Mouse (Mus musculus) erythroblast, embryonic 14.5 days (primary cell): ENCODE data around the gene Anks1b.

Experiments
- GATA1 ChIP-seq: IDR thresholded peaks from 2 replicates; pipeline ENCODE4 v1.6.1; 2012; ENCODE audit warnings: low read length, inconsistent platforms, mixed read lengths
- TAL1 ChIP-seq: IDR thresholded peaks from 3 replicates; pipeline ENCODE4 v1.6.1; 2012; ENCODE audit warnings: low read length, inconsistent platforms, mixed read lengths

GRCm38 (mm10) chr10:90116867-90117266 is 243.6 kb downstream of the Anks1b start:
- no peak for TF ChIP-seq GATA1
- TF ChIP-seq TAL1 = no peak
